Mouse (Mus musculus): ENCODE data around the gene Macrod1.

DNA sequence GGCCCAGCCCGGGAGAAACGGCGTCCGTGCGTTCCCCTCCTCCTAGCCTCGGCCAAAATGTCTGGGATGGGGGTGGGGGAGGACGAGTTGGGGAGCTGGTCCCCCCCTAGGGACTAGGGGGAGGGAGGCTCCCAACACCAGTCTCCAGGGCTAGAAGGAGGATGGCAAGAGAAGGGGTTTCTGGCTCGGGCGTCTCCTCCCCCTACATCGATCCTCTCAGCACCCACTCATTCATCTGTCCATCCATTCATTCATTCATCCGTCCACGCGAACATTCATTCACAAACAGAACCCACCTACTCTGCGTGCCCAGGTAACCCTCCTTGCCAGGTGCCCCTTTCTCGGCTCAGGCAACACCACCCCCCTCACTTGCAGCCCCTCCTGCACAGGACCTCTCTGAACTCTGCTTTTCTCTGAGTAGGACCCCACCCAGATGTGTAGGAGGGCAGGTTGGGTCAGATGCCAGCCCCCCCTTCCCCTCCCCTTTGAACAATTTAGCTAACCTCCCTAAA lies 109.6 kb downstream of the Macrod1 start:
- TF ChIP-seq CTCF (IDR thresholded peaks at IDR 0.05; ENCODE audit: borderline replicate concordance, insufficient read depth, low read depth, low read length) (no peak), POLR2A (IDR thresholded peaks at IDR 0.05; ENCODE audit: borderline replicate concordance, insufficient read depth, low read length) (no peak)
